Mouse (Mus musculus): Measurements from ENCODE around the gene Olfr1220. TPM values are rescaled to one million over a fixed set of nuclear protein-coding genes. Genes with fewer than 3 reads are reported as not detected.

Olfr1220 gene
- total RNA-seq (2023), result not detected in 2 replicates

DNA sequence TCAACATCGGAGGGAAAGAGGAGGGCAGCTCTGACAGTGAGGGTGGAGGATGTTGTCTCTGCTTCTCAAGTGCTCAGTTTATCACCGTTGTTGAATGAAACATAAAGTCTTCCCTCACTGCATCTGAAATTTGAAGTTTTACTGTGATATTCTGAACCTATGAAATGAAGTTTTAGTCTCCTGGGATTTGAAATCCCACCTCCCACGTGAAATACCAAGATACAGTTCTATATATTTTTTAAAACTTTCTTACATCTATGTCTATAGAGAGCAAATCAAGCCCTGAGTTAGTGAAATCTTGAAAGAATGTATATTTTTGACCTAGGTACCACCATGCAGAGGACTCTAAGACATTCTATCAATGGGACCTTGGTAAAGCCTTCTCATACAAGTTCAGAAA lies at the start of gene Olfr1220:
TSS of gene Olfr1220 (minus strand) at position 101 of the 400 bp plus-strand sequence.

DNA sequence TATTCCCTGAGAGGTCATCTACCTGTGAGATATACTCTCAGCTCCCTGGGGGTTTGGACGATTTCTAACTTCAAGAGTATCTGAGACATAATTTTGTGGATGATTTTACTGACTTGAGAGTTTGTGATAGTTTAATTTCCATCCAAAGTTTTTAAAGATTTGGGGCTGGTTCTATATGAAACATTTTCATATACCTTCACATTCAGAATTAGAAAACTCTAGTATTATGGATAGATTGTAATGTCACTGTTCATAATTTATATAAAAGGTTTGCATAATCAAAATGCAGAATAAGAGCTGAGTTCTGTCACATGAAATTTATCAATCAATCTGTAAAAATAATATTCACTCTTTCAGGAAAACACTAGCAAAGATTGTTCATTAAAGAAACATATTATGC lies 44.8 kb upstream of the Olfr1220 start, which contains the start of gene Olfr1223:
TSS of gene Olfr1223 (minus strand) at position 101 of the 400 bp plus-strand sequence.

GRCm38 (mm10) chr2:89132954-89133353 lies 26.3 kb upstream of the Olfr1220 start, which contains the start of gene Olfr1222:
TSS of gene Olfr1222 (minus strand) at chr2:89133054.

GRCm38 (mm10) chr2:89117183-89117582 lies 10.5 kb upstream of the Olfr1220 start, which contains the start of gene Olfr1221:
TSS of gene Olfr1221 (minus strand) at chr2:89117283.

GRCm38 (mm10) chr2:89083413-89083812 lies 23.2 kb downstream of the Olfr1220 start, which contains the start of gene Olfr1219:
TSS of gene Olfr1219 (minus strand) at chr2:89083513.

DNA sequence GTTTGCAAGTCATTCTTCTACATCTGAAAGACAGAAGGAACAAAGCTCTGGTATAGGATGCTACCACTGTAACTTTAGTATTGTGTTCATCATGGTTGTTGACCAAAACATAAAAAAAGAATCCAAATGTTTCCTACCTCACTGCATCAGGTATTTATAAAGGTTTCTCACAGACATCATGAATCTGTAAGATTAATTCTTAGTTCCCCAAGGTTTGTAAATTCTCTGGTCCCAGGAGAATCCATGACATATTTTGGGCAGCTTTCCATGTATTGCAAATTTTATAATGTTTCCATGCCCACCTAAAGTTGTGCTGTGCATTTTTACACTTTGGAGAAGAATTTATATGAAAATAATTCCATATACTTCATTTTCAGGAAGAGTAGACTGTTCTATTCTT lies 45.5 kb downstream of the Olfr1220 start, which contains the start of gene Olfr1218:
TSS of gene Olfr1218 (minus strand) at position 101 of the 400 bp plus-strand sequence.

Other genes with a start within 250 kb of the Olfr1220 start
- gene Olfr1206, start 243.6 kb downstream of the Olfr1220 start, total RNA-seq (2023), result not detected in 2 replicates
- gene Olfr1208, start 204.5 kb downstream of the Olfr1220 start, total RNA-seq (2023), result not detected in 2 replicates
- not detected in 2 replicates for gene Olfr1209, start 191.7 kb downstream of the Olfr1220 start, total RNA-seq (2023)
- gene Olfr1211, start 168.7 kb downstream of the Olfr1220 start, total RNA-seq (2023), result not detected in 2 replicates
- not detected in 2 replicates for gene Olfr1212, start 152.9 kb downstream of the Olfr1220 start, total RNA-seq (2023)
- not detected in 2 replicates for gene Gm13762, start 126.6 kb downstream of the Olfr1220 start, total RNA-seq (2023)
- gene Olfr1214, start 114.2 kb downstream of the Olfr1220 start, total RNA-seq (2023), result not detected in 2 replicates
- gene Olfr1215, start 99.9 kb downstream of the Olfr1220 start, total RNA-seq (2023), result not detected in 2 replicates
- gene Olfr1216, start 88.5 kb downstream of the Olfr1220 start, total RNA-seq (2023), result not detected in 2 replicates
- gene Olfr1217, start 74.8 kb downstream of the Olfr1220 start, total RNA-seq (2023), result not detected in 2 replicates
- gene Olfr1218, start 45.6 kb downstream of the Olfr1220 start, total RNA-seq (2023), result not detected in 2 replicates
- gene Olfr1219, start 23.3 kb downstream of the Olfr1220 start, total RNA-seq (2023), result not detected in 2 replicates
- gene Olfr1221, start 10.4 kb upstream of the Olfr1220 start, total RNA-seq (2023), result not detected in 2 replicates
- gene Olfr1222, start 26.2 kb upstream of the Olfr1220 start, total RNA-seq (2023), result not detected in 2 replicates
- gene Olfr1223, start 44.7 kb upstream of the Olfr1220 start, total RNA-seq (2023), result not detected in 2 replicates
- not detected in 2 replicates for gene Olfr1224-ps1, start 57.3 kb upstream of the Olfr1220 start, total RNA-seq (2023)
- gene Olfr1225, start 67.8 kb upstream of the Olfr1220 start, total RNA-seq (2023), result not detected in 2 replicates
- not detected in 2 replicates for gene Olfr1226, start 93.2 kb upstream of the Olfr1220 start, total RNA-seq (2023)
- not detected in 2 replicates for gene Olfr1228, start 147.2 kb upstream of the Olfr1220 start, total RNA-seq (2023)
- not detected in 2 replicates for gene Olfr1229, start 181.2 kb upstream of the Olfr1220 start, total RNA-seq (2023)
- gene Olfr1230, start 190.4 kb upstream of the Olfr1220 start, total RNA-seq (2023), result not detected in 2 replicates
- not detected in 2 replicates for gene Olfr1231, start 200.2 kb upstream of the Olfr1220 start, total RNA-seq (2023)
- gene Olfr1232, start 222.8 kb upstream of the Olfr1220 start, total RNA-seq (2023), result not detected in 2 replicates
- not detected in 2 replicates for gene Olfr1233, start 235.6 kb upstream of the Olfr1220 start, total RNA-seq (2023)